Mouse (Mus musculus): ENCODE results near the gene Rgmb. TPM values are rescaled to one million over a fixed set of nuclear protein-coding genes. Genes with fewer than 3 reads are reported as not detected.

The Rgmb gene
- polyA plus RNA-seq (2012; rRNA removed), result 35.9 and 56.7 TPM in 2 replicates

- DNase-seq (ENCODE audit: low read depth), result no peak
These were observed at the start of gene Rgmb for GRCm38 (mm10) chr17:15830766-15831644. Gene Rgmb, minus strand, starts transcription at chr17:15831039.

GRCm38 (mm10) chr17:15874765-15875164, 43.9 kb upstream of the Rgmb start:
- DNase-seq (ENCODE audit: low read depth), result no peak

DNA sequence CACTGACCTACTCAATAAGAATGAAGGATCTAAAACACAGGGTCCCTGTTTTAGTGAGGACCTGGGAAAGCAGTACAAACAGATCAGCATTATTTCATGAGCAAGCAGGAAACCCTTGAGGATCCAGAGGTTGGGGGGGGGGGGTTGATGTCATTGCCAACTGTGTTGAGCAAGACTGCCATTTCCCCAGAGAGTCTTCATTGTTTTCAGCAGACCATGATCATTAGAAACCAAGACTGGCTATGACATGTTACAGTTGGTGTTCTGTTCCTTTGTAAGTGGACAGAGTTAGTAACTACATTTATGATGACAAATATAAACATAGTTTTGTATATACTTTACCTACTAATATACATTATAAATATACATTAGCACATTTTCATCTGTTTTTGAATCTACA, 41.3 kb upstream of the Rgmb start:
- no peak for DNase-seq (ENCODE audit: low read depth)

GRCm38 (mm10) chr17:15865249-15865648, 34.4 kb upstream of the Rgmb start:
- no peak for DNase-seq (ENCODE audit: low read depth)

DNA sequence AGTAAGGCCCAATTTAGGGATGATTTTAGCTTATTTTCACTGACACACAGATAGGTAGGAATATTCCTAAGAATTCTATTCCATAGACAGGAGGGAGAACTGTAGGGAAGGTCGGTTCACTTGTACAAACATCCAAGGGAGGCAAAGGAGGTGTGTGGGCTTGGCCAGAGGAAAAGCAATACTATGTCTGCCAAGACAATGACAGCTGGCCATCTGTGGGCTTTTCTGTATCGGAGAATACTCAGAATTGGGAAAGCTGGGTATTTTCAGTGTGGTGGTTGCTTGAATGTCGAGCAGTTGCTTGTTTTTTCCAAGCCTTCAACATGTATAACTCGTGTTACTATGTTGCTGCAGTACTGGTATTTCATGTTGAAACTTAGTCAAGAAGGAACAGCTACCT, 31.5 kb upstream of the Rgmb start:
- no peak for DNase-seq (ENCODE audit: low read depth)

DNA sequence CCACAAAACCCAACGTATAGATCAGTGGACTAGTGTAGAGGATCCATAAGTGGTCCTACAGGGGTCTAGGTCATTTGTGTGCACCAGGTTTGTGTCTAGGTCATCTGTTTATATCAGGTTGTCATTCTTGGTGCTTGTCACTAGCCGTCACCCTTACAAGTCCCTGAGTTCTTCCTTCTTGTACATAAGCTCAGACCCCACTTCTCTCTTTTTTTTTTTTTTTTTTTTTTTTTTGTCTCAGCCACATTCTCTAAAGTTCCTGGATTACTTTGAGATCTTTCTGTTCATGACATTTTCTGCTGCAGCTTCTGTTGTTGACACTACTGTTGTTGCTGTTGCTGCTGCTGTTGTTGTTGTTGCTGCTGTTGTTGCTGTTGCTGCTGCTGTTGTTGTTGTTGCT, 22.3 kb upstream of the Rgmb start:
- DNase-seq (ENCODE audit: low read depth), result no peak

GRCm38 (mm10) chr17:15850544-15850943, 19.7 kb upstream of the Rgmb start:
- no peak for DNase-seq (ENCODE audit: low read depth)

DNA sequence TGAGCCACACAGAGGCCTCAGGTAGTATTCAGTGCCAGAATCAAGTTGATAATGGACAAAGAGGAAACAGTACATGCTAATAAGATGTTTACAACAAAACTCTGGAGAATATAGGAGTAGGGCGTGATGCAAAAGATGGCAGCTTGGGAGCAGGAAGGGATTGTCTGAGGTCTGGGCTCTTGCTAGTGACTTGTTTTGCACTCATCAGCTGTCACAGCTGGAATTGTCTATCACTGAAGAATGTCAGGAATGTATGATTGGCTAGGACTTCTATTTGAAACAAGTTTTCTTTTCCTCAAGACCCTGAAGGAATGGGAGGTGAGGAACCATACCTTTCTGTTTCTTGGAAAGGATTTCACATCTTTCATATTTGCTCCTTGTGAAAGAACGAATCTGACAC, 10.6 kb upstream of the Rgmb start:
- DNase-seq (ENCODE audit: low read depth), result no peak

DNA sequence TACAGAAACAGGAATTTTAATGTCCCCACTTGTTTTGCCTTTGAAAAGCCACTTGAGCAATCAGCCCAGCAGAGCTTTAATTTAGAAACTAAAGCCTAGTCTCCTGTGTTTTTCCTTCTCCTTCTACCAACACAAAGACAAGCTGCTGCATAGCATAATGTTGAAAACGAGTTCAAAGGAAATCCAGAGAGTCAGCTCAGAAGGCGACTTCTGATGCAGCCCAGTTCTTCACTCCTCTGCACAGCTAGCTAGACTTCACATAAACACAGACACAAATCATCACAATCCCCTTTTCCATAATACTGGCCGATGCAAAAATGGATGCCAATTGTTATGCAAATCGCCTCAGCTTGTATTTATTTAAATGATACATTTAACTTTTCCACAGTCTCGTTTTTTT, 1.6 kb upstream of the Rgmb start:
- DNase-seq (ENCODE audit: low read depth), result no peak

- no peak for DNase-seq (ENCODE audit: low read depth)
These were observed 971 bp upstream of the Rgmb start for GRCm38 (mm10) chr17:15831810-15832209.

GRCm38 (mm10) chr17:15830171-15830765, 571 bp downstream of the Rgmb start:
- DNase-seq (ENCODE audit: low read depth), result no peak

DNA sequence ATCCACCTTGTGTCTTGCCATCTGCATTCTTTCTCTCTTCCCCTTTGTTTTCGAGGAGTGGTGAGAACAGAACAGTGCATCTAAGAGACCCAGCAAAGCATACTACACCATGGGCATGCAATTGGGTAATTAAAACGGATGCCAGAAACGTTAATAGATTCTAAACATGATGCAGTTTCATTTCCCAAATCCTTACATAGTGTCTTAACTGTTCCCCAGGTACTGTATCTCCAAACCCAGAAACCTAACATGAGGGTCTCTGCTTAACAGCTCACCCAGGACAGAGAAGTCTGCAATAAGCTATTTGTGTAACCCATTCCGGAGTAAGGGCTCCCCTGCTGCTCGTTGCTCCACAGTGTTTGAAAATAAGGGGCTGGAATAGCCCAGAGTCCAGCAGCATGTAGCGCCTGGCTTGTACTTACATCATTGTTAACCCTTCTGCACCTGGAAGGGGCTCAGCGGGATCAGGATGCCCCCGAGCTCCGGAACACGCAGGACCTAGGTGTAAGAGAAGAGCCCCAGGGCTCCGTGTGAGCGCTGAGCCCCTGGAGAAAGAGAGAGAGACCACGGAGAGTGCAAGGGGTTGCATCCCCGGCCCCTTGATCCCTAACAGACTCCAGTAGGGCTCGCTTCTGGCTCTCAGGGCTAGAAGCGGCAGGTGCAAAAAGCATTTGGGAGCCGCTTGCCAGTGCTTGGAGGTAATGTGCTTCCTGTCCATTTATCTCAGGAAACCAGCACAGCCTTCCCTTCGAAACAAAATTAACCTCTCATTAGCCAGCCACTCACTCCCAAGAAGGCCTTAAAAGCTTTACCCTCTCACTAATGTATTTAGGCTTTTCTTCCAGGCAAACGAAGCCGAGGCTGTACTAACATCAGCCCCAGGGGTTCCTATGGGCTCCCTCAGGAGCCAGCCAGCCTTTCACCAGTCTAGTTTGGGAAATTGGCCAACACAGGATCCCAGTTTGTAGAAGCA, 1.4 kb downstream of the Rgmb start:
- DNase-seq (ENCODE audit: low read depth), result no peak

DNA sequence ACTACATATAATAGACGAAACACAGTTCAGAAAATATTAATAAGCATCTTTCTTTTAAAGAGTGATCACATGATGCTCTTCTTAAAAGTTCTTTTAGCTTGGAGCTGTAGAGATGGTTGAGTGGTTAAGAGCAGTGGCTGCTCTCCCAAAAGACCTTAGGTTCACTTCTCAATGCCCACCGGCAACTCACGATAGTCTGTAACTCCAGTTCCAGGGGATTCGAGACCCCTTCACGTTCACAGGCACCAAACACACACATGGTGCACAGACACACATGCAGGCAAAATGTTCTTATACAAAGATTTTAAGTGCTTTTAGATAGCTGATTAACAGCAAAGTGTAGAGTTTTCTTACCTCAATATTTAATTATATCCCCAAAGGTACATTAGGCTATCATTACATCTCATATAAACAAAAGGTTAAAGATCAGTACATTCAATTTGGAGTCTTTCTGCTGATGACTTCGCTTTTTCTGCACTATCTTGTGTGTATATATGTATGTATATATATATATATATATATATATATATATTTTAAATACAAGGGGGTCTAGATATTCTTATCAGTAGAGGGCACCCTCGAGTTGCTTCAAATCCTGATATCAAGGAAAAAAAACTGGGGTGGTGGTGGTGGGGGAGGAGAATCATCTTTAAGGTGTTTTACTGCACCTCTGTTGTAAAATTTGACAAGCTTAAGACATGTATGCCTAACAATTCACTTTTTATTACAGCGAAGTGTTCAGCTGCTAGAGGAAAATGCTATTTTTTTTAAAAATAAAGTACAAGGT, 2.5 kb downstream of the Rgmb start:
- no peak for DNase-seq (ENCODE audit: low read depth)

GRCm38 (mm10) chr17:15826928-15827327, 3.9 kb downstream of the Rgmb start:
- no peak for DNase-seq (ENCODE audit: low read depth)

GRCm38 (mm10) chr17:15826444-15826909, 4.4 kb downstream of the Rgmb start:
- no peak for DNase-seq (ENCODE audit: low read depth)

GRCm38 (mm10) chr17:15825481-15826396, 5.1 kb downstream of the Rgmb start:
- DNase-seq (ENCODE audit: low read depth), result no peak

DNA sequence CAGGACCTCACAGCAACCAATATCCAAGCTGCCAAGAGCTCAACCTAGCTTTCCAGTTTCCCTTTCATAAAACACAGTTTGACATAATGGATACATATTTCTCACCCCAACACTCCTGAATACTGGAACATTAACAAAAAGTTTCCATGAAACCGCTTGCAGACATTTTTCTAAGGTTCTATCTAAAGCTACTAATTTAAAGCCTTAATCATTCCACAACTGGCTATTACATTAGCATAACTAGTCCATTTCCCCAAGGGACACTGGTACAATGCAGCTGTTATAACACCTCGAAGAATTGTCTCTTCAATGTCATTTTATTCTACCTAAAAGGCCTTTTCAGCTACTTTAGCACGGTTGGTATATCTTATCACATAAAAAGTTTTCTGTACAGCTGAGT, 6.0 kb downstream of the Rgmb start:
- DNase-seq (ENCODE audit: low read depth), result no peak

GRCm38 (mm10) chr17:15824337-15824736, 6.5 kb downstream of the Rgmb start:
- DNase-seq (ENCODE audit: low read depth), result no peak

GRCm38 (mm10) chr17:15823838-15824237, 7.0 kb downstream of the Rgmb start:
- DNase-seq (ENCODE audit: low read depth), result no peak

- no peak for DNase-seq (ENCODE audit: low read depth)
These were observed 7.6 kb downstream of the Rgmb start for GRCm38 (mm10) chr17:15823215-15823614.

All from gonadal fat pad, adult 2 months (tissue).